Mouse (Mus musculus): Measurements from ENCODE around the gene Hps3.

GRCm38 (mm10) chr3:19961341-19961740 lies 73.8 kb downstream of the Hps3 start:
- TF ChIP-seq CTCF (IDR thresholded peaks at IDR 0.05; ENCODE audit: extremely low read depth, insufficient read depth, insufficient read length, insufficient replicate concordance) (no peak), POLR2A (IDR thresholded peaks at IDR 0.05; ENCODE audit: low read depth, low read length) (no peak)

All from spleen, adult 2 months (tissue).